Mouse (Mus musculus) stomach, embryonic 14.5 days (tissue): ENCODE data around the gene Eya4. TPM values are rescaled to one million over a fixed set of nuclear protein-coding genes. Genes with fewer than 3 reads are reported as not detected.

Experiments
- ATAC-seq: fragments of 200-750 bp; cut with Nextera tagmentation; 2 replicates; pipeline ENCODE4 v1.8.0; 2017; ENCODE audit warnings: low read depth, moderate TSS enrichment; ENCODE audit not compliant: insufficient number of reproducible peaks, insufficient read depth, low FRiP score
- H3K27ac ChIP-seq: fragments of 300-500 bp; sonication (generic); 2 replicates; pipeline ENCODE4 v1.5.1; 2014; ENCODE audit warnings: mild to moderate bottlenecking, low read length, moderate library complexity, mixed read lengths
- H3K27me3 ChIP-seq: fragments of 300-500 bp; sonication (generic); 2 replicates; pipeline ENCODE4 v1.6.1; 2014; ENCODE audit warnings: low read length, control low read depth, mixed read lengths; ENCODE audit not compliant: control insufficient read depth, insufficient read depth
- H3K36me3 ChIP-seq: fragments of 300-500 bp; sonication (generic); 2 replicates; pipeline ENCODE4 v1.6.1; 2014; ENCODE audit warnings: mild to moderate bottlenecking, control low read depth, low read length, moderate library complexity, mixed read lengths; ENCODE audit not compliant: control insufficient read depth, insufficient read depth
- H3K4me1 ChIP-seq: fragments of 300-500 bp; sonication (generic); 2 replicates; pipeline ENCODE4 v1.6.1; 2014; ENCODE audit warnings: low read length, control low read depth, mixed read lengths; ENCODE audit not compliant: control insufficient read depth, insufficient read depth
- H3K4me2 ChIP-seq: fragments of 300-500 bp; sonication (generic); replicated peaks from 2 replicates; pipeline ENCODE4 v1.6.1; 2014; ENCODE audit warnings: low read depth, low read length, control low read depth
- H3K4me3 ChIP-seq: fragments of 300-500 bp; sonication (generic); 2 replicates; pipeline ENCODE4 v1.5.1; 2014; ENCODE audit warnings: low read depth, low read length, control low read depth
- H3K9ac ChIP-seq: fragments of 300-500 bp; sonication (generic); replicated peaks from 2 replicates; pipeline ENCODE4 v1.6.1; 2014; ENCODE audit warnings: low read depth, mild to moderate bottlenecking, control low read depth, low read length, moderate library complexity, mixed read lengths
- H3K9me3 ChIP-seq: fragments of 300-500 bp; sonication (generic); 2 replicates; pipeline ENCODE4 v1.6.1; 2016; ENCODE audit warnings: low read depth, low read length, control low read depth; ENCODE audit not compliant: control insufficient read depth
- WGBS: fragments of 180-500 bp; shearing (Covaris S2); extraction: QIAGEN DNeasy Blood & Tissue Kit; methylation state at CpG from one replicate; pipeline ENCODE4 v1.1.7; 2014; 5-methylcytosine and 5-hydroxymethylcytosine counted together
- polyA plus RNA-seq: library from polyadenylated mRNA; unstranded; fragments of >200 nt; fragmentation: Nextera tagmentation; extraction: Ambion mirVana; gene quantifications from 2 replicates; pipeline ENCODE4 v1.2.1, GENCODE M21; 2014

Gene Eya4
- polyA plus RNA-seq, 1 experiment from 2014 or later, result 1.7 TPM

- H3K9me3 ChIP-seq, result no peaks in the 10 kb centered on the region
- no peak overlapping the region for H3K9ac ChIP-seq
- H3K27me3 ChIP-seq, result no peaks in the 10 kb centered on the region
- H3K4me3 ChIP-seq, result no peak overlapping the region
- H3K36me3 ChIP-seq, result no peaks in the 10 kb centered on the region
- no peak for ATAC-seq
- no peak overlapping the region for H3K27ac ChIP-seq
- no peak overlapping the region for H3K4me2 ChIP-seq
- 42% methylated on average over 10 of the region's 10 CpGs for WGBS
- peaks cover 3% of the 10 kb centered on the region; the same call in 1 of the 2 replicates for H3K4me1 ChIP-seq
Observed at GRCm38 (mm10) chr10:23116786-23117410, 233.7 kb downstream of the Eya4 start.

GRCm38 (mm10) chr10:23116063-23116462 lies 234.5 kb downstream of the Eya4 start:
- Histone ChIP-seq H3K9me3 (no peaks in the 10 kb centered on the region), H3K27ac (no peak overlapping the region), H3K9ac (no peak overlapping the region), H3K27me3 (no peaks in the 10 kb centered on the region), H3K4me1 (peaks cover 3% of the 10 kb centered on the region; the same call in 1 of the 2 replicates), H3K4me2 (no peak overlapping the region), H3K4me3 (no peak overlapping the region), H3K36me3 (no peaks in the 10 kb centered on the region)
- no peak for ATAC-seq
- 83% methylated on average over 8 of the region's 8 CpGs for WGBS

DNA sequence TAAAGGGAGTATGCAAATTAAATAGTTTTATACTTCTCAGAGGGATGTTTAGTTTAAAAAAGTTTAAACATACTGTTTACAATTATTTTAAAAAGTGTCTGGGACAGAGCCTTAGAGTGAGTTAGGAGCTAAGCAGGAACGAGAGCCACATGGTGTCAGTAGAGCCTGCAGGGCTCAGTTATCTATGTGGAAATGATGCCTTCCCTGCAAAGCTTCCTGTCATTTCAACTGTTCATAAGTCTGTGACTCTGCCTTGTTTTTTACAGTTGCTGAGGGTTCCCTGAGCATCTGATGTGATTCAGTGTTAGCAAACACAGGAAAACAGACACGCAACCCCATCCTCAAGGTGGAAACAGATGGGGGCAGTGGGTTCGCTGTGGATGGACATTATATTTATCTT lies 235.3 kb downstream of the Eya4 start:
- H3K4me1 ChIP-seq, result peaks cover 3% of the 10 kb centered on the region; the same call in 1 of the 2 replicates
- 71% methylated on average over 3 of the region's 3 CpGs for WGBS
- H3K27me3 ChIP-seq, result no peaks in the 10 kb centered on the region
- no peak overlapping the region for H3K9ac ChIP-seq
- no peak overlapping the region for H3K4me2 ChIP-seq
- H3K36me3 ChIP-seq, result no peaks in the 10 kb centered on the region
- no peak for ATAC-seq
- no peaks in the 10 kb centered on the region for H3K9me3 ChIP-seq
- no peak overlapping the region for H3K4me3 ChIP-seq
- H3K27ac ChIP-seq, result no peak overlapping the region

DNA sequence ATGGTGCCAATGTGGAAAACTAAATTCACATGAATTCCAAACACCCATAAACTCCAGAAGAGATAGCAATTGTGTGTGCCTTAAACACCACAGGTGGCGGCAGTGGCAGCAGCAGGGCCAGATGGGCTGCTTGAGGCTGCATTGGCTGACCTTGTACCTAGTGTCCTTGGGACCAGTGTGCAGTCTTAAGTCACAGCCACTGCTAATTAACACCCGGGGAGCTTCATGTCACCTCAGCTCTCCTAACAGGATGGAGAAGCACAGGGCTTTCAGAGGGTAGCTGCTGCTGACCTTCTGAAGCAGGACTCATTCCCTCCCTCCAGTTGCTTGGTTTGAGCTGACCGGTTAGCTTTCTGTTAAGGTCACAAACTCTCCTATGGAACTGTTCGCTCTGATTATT lies 242.5 kb downstream of the Eya4 start:
- Histone ChIP-seq H3K27me3 (no peaks in the 10 kb centered on the region), H3K27ac (no peak overlapping the region), H3K4me3 (no peak overlapping the region), H3K9ac (no peak overlapping the region), H3K4me2 (no peak overlapping the region), H3K4me1 (no peaks in the 10 kb centered on the region), H3K36me3 (no peaks in the 10 kb centered on the region), H3K9me3 (no peaks in the 10 kb centered on the region)
- no peak for ATAC-seq
- 69% methylated on average over 4 of the region's 4 CpGs for WGBS

GRCm38 (mm10) chr10:23092517-23092916 lies 258.1 kb downstream of the Eya4 start:
- no peak overlapping the region for H3K27ac ChIP-seq
- ATAC-seq, result no peak
- H3K9me3 ChIP-seq, result no peaks in the 10 kb centered on the region
- 82% methylated on average over 7 of the region's 7 CpGs for WGBS
- no peaks in the 10 kb centered on the region for H3K27me3 ChIP-seq
- H3K4me2 ChIP-seq, result no peak overlapping the region
- H3K4me3 ChIP-seq, result no peak overlapping the region
- no peaks in the 10 kb centered on the region for H3K4me1 ChIP-seq
- no peaks in the 10 kb centered on the region for H3K36me3 ChIP-seq
- H3K9ac ChIP-seq, result no peak overlapping the region

- H3K9me3 ChIP-seq, result no peaks in the 10 kb centered on the region
- no peak overlapping the region for H3K4me3 ChIP-seq
- no peak overlapping the region for H3K27ac ChIP-seq
- ATAC-seq, result no peak
- H3K4me2 ChIP-seq, result no peak overlapping the region
- 64% methylated on average over 3 of the region's 3 CpGs for WGBS
- no peak overlapping the region for H3K9ac ChIP-seq
- H3K4me1 ChIP-seq, result no peaks in the 10 kb centered on the region
- H3K36me3 ChIP-seq, result no peaks in the 10 kb centered on the region
- no peaks in the 10 kb centered on the region for H3K27me3 ChIP-seq
Observed at GRCm38 (mm10) chr10:23091552-23091951, 259.0 kb downstream of the Eya4 start.

- no peak overlapping the region for H3K4me3 ChIP-seq
- H3K36me3 ChIP-seq, result no peaks in the 10 kb centered on the region
- no peak overlapping the region for H3K9ac ChIP-seq
- no peaks in the 10 kb centered on the region for H3K4me1 ChIP-seq
- H3K9me3 ChIP-seq, result no peaks in the 10 kb centered on the region
- no peaks in the 10 kb centered on the region for H3K27me3 ChIP-seq
- no peak overlapping the region for H3K27ac ChIP-seq
- WGBS, result 83% methylated on average over 1 of the region's 1 CpGs
- no peak for ATAC-seq
- H3K4me2 ChIP-seq, result no peak overlapping the region
Observed at GRCm38 (mm10) chr10:23090323-23090722, 260.3 kb downstream of the Eya4 start.

GRCm38 (mm10) chr10:23089271-23089670 lies 261.3 kb downstream of the Eya4 start:
- Histone ChIP-seq H3K4me1 (no peaks in the 10 kb centered on the region), H3K36me3 (no peaks in the 10 kb centered on the region), H3K4me2 (no peak overlapping the region), H3K9me3 (no peaks in the 10 kb centered on the region), H3K27me3 (no peaks in the 10 kb centered on the region), H3K9ac (no peak overlapping the region), H3K27ac (no peak overlapping the region), H3K4me3 (no peak overlapping the region)
- no peak for ATAC-seq
- WGBS, result 87% methylated on average over 6 of the region's 6 CpGs

DNA sequence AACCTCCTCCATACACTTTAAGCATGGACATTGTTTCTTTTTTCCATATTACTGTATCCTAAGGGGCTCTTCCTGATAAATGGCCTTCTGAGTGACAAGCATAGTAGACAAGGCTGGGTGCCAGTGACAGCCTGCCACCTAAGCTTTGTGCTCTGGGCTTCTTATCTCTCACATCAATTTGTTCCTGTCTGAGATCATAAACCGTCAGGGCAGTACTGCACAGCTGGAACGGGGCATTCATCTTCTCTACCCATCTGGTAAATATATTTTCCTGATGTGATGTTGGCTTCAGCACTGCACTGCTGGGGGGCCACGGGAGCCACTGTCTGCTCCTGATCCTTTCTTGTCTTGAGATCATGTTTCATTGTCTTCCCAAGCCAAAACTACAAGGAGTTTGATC lies 261.8 kb downstream of the Eya4 start:
- no peak overlapping the region for H3K4me2 ChIP-seq
- H3K9me3 ChIP-seq, result no peaks in the 10 kb centered on the region
- H3K4me3 ChIP-seq, result no peak overlapping the region
- H3K27me3 ChIP-seq, result no peaks in the 10 kb centered on the region
- 31% methylated on average over 3 of the region's 3 CpGs for WGBS
- no peak overlapping the region for H3K27ac ChIP-seq
- ATAC-seq, result no peak
- H3K9ac ChIP-seq, result no peak overlapping the region
- H3K4me1 ChIP-seq, result no peaks in the 10 kb centered on the region
- H3K36me3 ChIP-seq, result no peaks in the 10 kb centered on the region
